ENCODE assay signal across 14 mouse cellular contexts in genomic region chr11:90109681-90110111, GRCm38 (mm10).
DNase-seq lines count a peak whose midpoint lies in the region; ATAC-seq and TF ChIP-seq lines count a peak whose summit lies in the region.
"Had no signal": no experiment of that assay in that cellular context is flagged by ENCODE, and none has a peak within 500 bp of the region (broad histone marks: within the 10 kb centered on the region; RNA-seq: fewer than 3 reads in every experiment).

No protein-coding gene starts in this region.

- peak overlapping the region; percentile 78 for H3K27ac ChIP-seq in forebrain, embryonic 10.5 days
- no peak overlapping the region for H3K27ac ChIP-seq in forebrain, postnatal 0 days (ENCODE audit: low read depth, low read length)
- H3K27ac ChIP-seq in forebrain, embryonic 11.5 days (ENCODE audit: low read depth, low read length) = peak overlapping the region; percentile 25; the same call in 1 of the 2 replicates
- no peak overlapping the region; the same call in 1 of the 2 replicates for H3K27ac ChIP-seq in hindbrain, embryonic 16.5 days (ENCODE audit: low read depth, low read length)
- no peak overlapping the region for H3K27ac ChIP-seq in lung, postnatal 0 days (ENCODE audit: low read length)
- H3K27ac ChIP-seq: layer of hippocampus, adult 2 months; liver, embryonic 12.5 days; stomach, postnatal 0 days had no signal

- no peaks in the 10 kb centered on the region for H3K9me3 ChIP-seq in forebrain, embryonic 10.5 days
- H3K9me3 ChIP-seq in forebrain, postnatal 0 days (ENCODE audit: low read length) = no peaks in the 10 kb centered on the region
- H3K9me3 ChIP-seq in forebrain, embryonic 11.5 days (ENCODE audit: control insufficient read depth, low read length) = no peaks in the 10 kb centered on the region
- no peaks in the 10 kb centered on the region for H3K9me3 ChIP-seq in hindbrain, embryonic 16.5 days (ENCODE audit: control insufficient read depth, low read length)
- no peaks in the 10 kb centered on the region for H3K9me3 ChIP-seq in lung, postnatal 0 days (ENCODE audit: low read length)
- H3K9me3 ChIP-seq: liver, embryonic 12.5 days had no signal

- H3K27me3 ChIP-seq in forebrain, embryonic 10.5 days (ENCODE audit: poor library complexity, severe bottlenecking) = peaks cover 37% of the 10 kb centered on the region
- H3K27me3 ChIP-seq in forebrain, postnatal 0 days (ENCODE audit: insufficient read depth, low read length) = no peaks in the 10 kb centered on the region
- no peaks in the 10 kb centered on the region; the same call in 1 of the 2 replicates for H3K27me3 ChIP-seq in forebrain, embryonic 11.5 days (ENCODE audit: control insufficient read depth, insufficient read depth, low read length)
- H3K27me3 ChIP-seq in hindbrain, embryonic 16.5 days (replicated peaks; ENCODE audit: control insufficient read depth, insufficient read depth, low read length) = no peaks in the 10 kb centered on the region
- no peaks in the 10 kb centered on the region for H3K27me3 ChIP-seq in lung, postnatal 0 days (replicated peaks; ENCODE audit: insufficient read depth, low read length)
- H3K27me3 ChIP-seq: liver, embryonic 12.5 days had no signal

- no peak overlapping the region for H3K9ac ChIP-seq in forebrain, postnatal 0 days
- H3K9ac ChIP-seq in forebrain, embryonic 11.5 days (ENCODE audit: low read length) = no peak overlapping the region
- no peak overlapping the region for H3K9ac ChIP-seq in hindbrain, embryonic 16.5 days (ENCODE audit: low read depth, low read length)
- H3K9ac ChIP-seq in lung, postnatal 0 days (replicated peaks; ENCODE audit: low read depth) = no peak overlapping the region
- H3K9ac ChIP-seq: liver, embryonic 12.5 days had no signal

- DNase-seq in forebrain, embryonic 10.5 days (ENCODE audit: extremely low spot score, low spot score) = peak; percentile 40
- no peak for DNase-seq in forebrain, postnatal 0 days
- DNase-seq in forebrain, embryonic 11.5 days (ENCODE audit: low spot score) = peak; percentile 67
- peak; percentile 56 for DNase-seq in retina, embryonic 14.5 days (ENCODE audit: low spot score)
- no peak for DNase-seq in right cerebral cortex, postnatal 4 days
- DNase-seq in lung, postnatal 0 days (ENCODE audit: low spot score) = no peak
- DNase-seq in adrenal gland, postnatal 14 days = no peak
- DNase-seq: cerebellum, adult 9-10 months; heart, postnatal 10 days; kidney, adult 11 months had no signal

- no peak for TF ChIP-seq CTCF in forebrain, postnatal 0 days (IDR thresholded peaks at IDR 0.05; ENCODE audit: low read depth)
- TF ChIP-seq CTCF in lung, postnatal 0 days (IDR thresholded peaks at IDR 0.05) = no peak

- no peaks in the 10 kb centered on the region for H3K36me3 ChIP-seq in forebrain, embryonic 10.5 days (replicated peaks)
- H3K36me3 ChIP-seq in forebrain, postnatal 0 days (ENCODE audit: insufficient read depth) = no peaks in the 10 kb centered on the region
- no peaks in the 10 kb centered on the region for H3K36me3 ChIP-seq in forebrain, embryonic 11.5 days (ENCODE audit: control insufficient read depth, insufficient read depth, low read length)
- no peaks in the 10 kb centered on the region for H3K36me3 ChIP-seq in hindbrain, embryonic 16.5 days (ENCODE audit: control insufficient read depth, insufficient read depth, low read length)
- H3K36me3 ChIP-seq in lung, postnatal 0 days (ENCODE audit: insufficient read depth, low read length) = no peaks in the 10 kb centered on the region
- H3K36me3 ChIP-seq: liver, embryonic 12.5 days had no signal

- TF ChIP-seq EP300 in lung, postnatal 0 days (IDR thresholded peaks at IDR 0.05) = no peak

- peak overlapping the region; percentile 25 for H3K4me3 ChIP-seq in forebrain, embryonic 10.5 days
- H3K4me3 ChIP-seq in forebrain, postnatal 0 days (ENCODE audit: low read depth, low read length) = no peak overlapping the region
- no peak overlapping the region for H3K4me3 ChIP-seq in forebrain, embryonic 11.5 days (ENCODE audit: low read depth, low read length)
- no peak overlapping the region for H3K4me3 ChIP-seq in hindbrain, embryonic 16.5 days (ENCODE audit: low read length)
- no peak overlapping the region for H3K4me3 ChIP-seq in lung, postnatal 0 days (ENCODE audit: low read depth, low read length)
- H3K4me3 ChIP-seq: layer of hippocampus, adult 2 months; liver, embryonic 12.5 days had no signal

- 3% methylated on average over 2 of the region's 2 CpGs for WGBS in forebrain, embryonic 10.5 days
- 8% methylated on average over 2 of the region's 2 CpGs for WGBS in forebrain, postnatal 0 days
- 2% methylated on average over 2 of the region's 2 CpGs for WGBS in forebrain, embryonic 11.5 days
- WGBS in hindbrain, embryonic 16.5 days = 10% methylated on average over 2 of the region's 2 CpGs
- WGBS in lung, postnatal 0 days = 58% methylated on average over 2 of the region's 2 CpGs

- ATAC-seq in forebrain, postnatal 0 days = no peak; the same call in 1 of the 2 replicates
- ATAC-seq in forebrain, embryonic 11.5 days (replicated peaks; ENCODE audit: low FRiP score) = peak; percentile 87
- peak; percentile 40; the same call in 1 of the 2 replicates for ATAC-seq in hindbrain, embryonic 16.5 days
- ATAC-seq in lung, postnatal 0 days = no peak
- ATAC-seq: liver, embryonic 12.5 days had no signal

- H3K4me1 ChIP-seq in forebrain, embryonic 10.5 days = peaks cover 38% of the 10 kb centered on the region
- H3K4me1 ChIP-seq in forebrain, postnatal 0 days (ENCODE audit: insufficient read depth) = no peaks in the 10 kb centered on the region
- H3K4me1 ChIP-seq in forebrain, embryonic 11.5 days (replicated peaks; ENCODE audit: control insufficient read depth, insufficient read depth, low read length) = peaks cover 7% of the 10 kb centered on the region
- H3K4me1 ChIP-seq in hindbrain, embryonic 16.5 days (ENCODE audit: control insufficient read depth, insufficient read depth, low read depth, low read length) = no peaks in the 10 kb centered on the region; the same call in 1 of the 2 replicates
- H3K4me1 ChIP-seq in lung, postnatal 0 days (ENCODE audit: insufficient read depth, low read depth, low read length) = 0 out of 2 replicates have a peak, but pooled peaks cover 5% of the 10 kb centered on the region
- H3K4me1 ChIP-seq: liver, embryonic 12.5 days had no signal

- H3K4me2 ChIP-seq in forebrain, postnatal 0 days (ENCODE audit: low read depth) = no peak overlapping the region
- H3K4me2 ChIP-seq in forebrain, embryonic 11.5 days (ENCODE audit: low read depth, low read length, severe bottlenecking) = peak overlapping the region; percentile 8; the same call in 1 of the 2 replicates
- H3K4me2 ChIP-seq in hindbrain, embryonic 16.5 days (ENCODE audit: low read length) = no peak overlapping the region
- H3K4me2 ChIP-seq in lung, postnatal 0 days (replicated peaks; ENCODE audit: low read depth, low read length) = no peak overlapping the region
- H3K4me2 ChIP-seq: liver, embryonic 12.5 days had no signal

Comparison
In these comparisons a context has a peak if more than half of its experiments do, and no peak if none do; other contexts are left out.
1. DNase-seq: peak in forebrain, embryonic 10.5 days (single experiment), forebrain, embryonic 11.5 days (single experiment) and retina, embryonic 14.5 days (single experiment); none in forebrain, postnatal 0 days (single experiment), right cerebral cortex, postnatal 4 days (single experiment), lung, postnatal 0 days (single experiment) and adrenal gland, postnatal 14 days (single experiment).
2. H3K27ac ChIP-seq: peak in forebrain, embryonic 10.5 days (single experiment) and forebrain, embryonic 11.5 days (single experiment); none in forebrain, postnatal 0 days (single experiment), hindbrain, embryonic 16.5 days (single experiment) and lung, postnatal 0 days (single experiment).
3. ATAC-seq: peak in forebrain, embryonic 11.5 days (single experiment) and hindbrain, embryonic 16.5 days (single experiment); none in forebrain, postnatal 0 days (single experiment) and lung, postnatal 0 days (single experiment).